Comparison of ENCODE assay signal across 9 mouse cellular contexts in genomic region chr3:33800513-33800820, GRCm38 (mm10). TPM values are rescaled to one million over a fixed set of nuclear protein-coding genes. Genes with fewer than 3 reads are reported as not detected.
DNase-seq lines count a peak whose midpoint lies in the region; ATAC-seq and TF ChIP-seq lines count a peak whose summit lies in the region.
"Had no signal": no experiment of that assay in that cellular context is flagged by ENCODE, and none has a peak within 500 bp of the region (broad histone marks: within the 10 kb centered on the region; RNA-seq: fewer than 3 reads in every experiment).

No protein-coding gene starts in this region.

- 0% methylated on average over 16 of the region's 16 CpGs for WGBS in heart, embryonic 12.5 days
- under 1% methylated on average over 16 of the region's 16 CpGs for WGBS in forebrain, embryonic 16.5 days
- 3% methylated on average over 15 of the region's 16 CpGs for WGBS in macrophage (ENCODE audit: missing documents)

- H3K27ac ChIP-seq in heart, embryonic 12.5 days (ENCODE audit: poor library complexity, severe bottlenecking), result peak overlapping the region; percentile 99
- peak overlapping the region; percentile 69 for H3K27ac ChIP-seq in ES-E14 (ENCODE audit: insufficient read depth, low read depth, low read length, poor library complexity, severe bottlenecking)
- peak overlapping the region; percentile 100 for H3K27ac ChIP-seq in forebrain, embryonic 16.5 days (ENCODE audit: low read length)
- 0 out of 2 replicates have a peak overlapping the region, but pooled peaks have one; percentile 31 for H3K27ac ChIP-seq in macrophage

- peak overlapping the region; percentile 97 for H3K4me3 ChIP-seq in heart, embryonic 12.5 days
- H3K4me3 ChIP-seq in ES-E14 (ENCODE audit: insufficient read depth in 1 of 2, low read depth in 1 of 2, low read length in 2 of 2, poor library complexity in 1 of 2, severe bottlenecking in 1 of 2), result peak overlapping the region; percentile 82 to 86
- peak overlapping the region; percentile 97 for H3K4me3 ChIP-seq in forebrain, embryonic 16.5 days (replicated peaks; ENCODE audit: low read length)
- H3K4me3 ChIP-seq in macrophage (ENCODE audit: inconsistent target), result peak overlapping the region; percentile 75

- H3K9ac ChIP-seq in heart, embryonic 12.5 days, result peak overlapping the region; percentile 95
- peak overlapping the region; percentile 94 for H3K9ac ChIP-seq in ES-E14 (ENCODE audit: insufficient read depth, low read depth, low read length, poor library complexity, severe bottlenecking)
- H3K9ac ChIP-seq in forebrain, embryonic 16.5 days (replicated peaks; ENCODE audit: low read depth, low read length), result peak overlapping the region; percentile 95

- H3K4me2 ChIP-seq in heart, embryonic 12.5 days, result peak overlapping the region; percentile 75
- peak overlapping the region; percentile 79 for H3K4me2 ChIP-seq in forebrain, embryonic 16.5 days (ENCODE audit: low read length)

- intact Hi-C loops in heart, postnatal 10 days (cut with DNase I), result loop anchor here (10.0 kb wide), 1 partner anchor 254 kb away; no protein-coding TSS in a partner anchor

- no peak for DNase-seq in heart, postnatal 10 days
- DNase-seq in ES-E14 (ENCODE audit: low read depth, low spot score), result no peak
- no peak for DNase-seq in cerebellum, adult 18-20 months
- DNase-seq in gastrocnemius, adult 18-20 months (ENCODE audit: low spot score), result no peak
- no peak for DNase-seq in layer of hippocampus, postnatal 25 days (ENCODE audit: extremely low spot score in 1 of 2, low spot score in 1 of 2)

- H3K27me3 ChIP-seq in heart, embryonic 12.5 days (replicated peaks), result no peaks in the 10 kb centered on the region
- no peaks in the 10 kb centered on the region for H3K27me3 ChIP-seq in forebrain, embryonic 16.5 days (replicated peaks; ENCODE audit: control insufficient read depth, insufficient read depth, low read length)

- peaks cover 35% of the 10 kb centered on the region for H3K79me2 ChIP-seq in macrophage (ENCODE audit: inconsistent target)

- in situ Hi-C loops in ES-E14 (cut with MboI; ENCODE audit: low sequenced_read_pairs in 2 of 2, unreplicated experiment in 2 of 2), result no loop called here

- H3K4me1 ChIP-seq in heart, embryonic 12.5 days (replicated peaks), result peaks cover 7% of the 10 kb centered on the region
- peaks cover 0 to 3% of the 10 kb centered on the region in 2 experiments; a peak in 1 of 4 replicates for H3K4me1 ChIP-seq in ES-E14 (ENCODE audit: control insufficient read depth in 2 of 2, insufficient read depth in 2 of 2, low read length in 2 of 2, poor library complexity in 1 of 2)
- peaks cover 16% of the 10 kb centered on the region for H3K4me1 ChIP-seq in forebrain, embryonic 16.5 days (replicated peaks; ENCODE audit: control insufficient read depth, insufficient read depth, low read length)

- peaks cover 12% of the 10 kb centered on the region for H3K36me3 ChIP-seq in heart, embryonic 12.5 days
- H3K36me3 ChIP-seq in ES-E14 (ENCODE audit: control insufficient read depth, insufficient read depth, low read length, poor library complexity, severe bottlenecking) (peaks cover 6% of the 10 kb centered on the region; the same call in 1 of the 2 replicates), macrophage (ENCODE audit: inconsistent target) (peaks cover 24% of the 10 kb centered on the region)
- peaks cover 9% of the 10 kb centered on the region for H3K36me3 ChIP-seq in forebrain, embryonic 16.5 days (ENCODE audit: control insufficient read depth, insufficient read depth)

- no peaks in the 10 kb centered on the region for H3K9me3 ChIP-seq in heart, embryonic 12.5 days (replicated peaks)
- H3K9me3 ChIP-seq in ES-E14 (ENCODE audit: control insufficient read depth, insufficient read depth, low read depth, low read length), result no peaks in the 10 kb centered on the region
- H3K9me3 ChIP-seq in forebrain, embryonic 16.5 days (ENCODE audit: control insufficient read depth, low read length), result no peaks in the 10 kb centered on the region

- 0 out of 2 replicates have a peak, but pooled peaks have one; percentile 1 for ATAC-seq in heart, embryonic 12.5 days (ENCODE audit: insufficient number of reproducible peaks, low FRiP score)
- no peak; the same call in 1 of the 2 replicates for ATAC-seq in forebrain, embryonic 16.5 days

TF ChIP-seq in ES-E14, 5 proteins besides CTCF, POLR2A, EP300 and RAD21:
- TF ChIP-seq MAFK (IDR thresholded peaks at IDR 0.05; ENCODE audit: insufficient read depth, low read depth, low read length), result no peak
- no peak for TF ChIP-seq CHD2 (IDR thresholded peaks at IDR 0.05; ENCODE audit: low read depth, low read length)
- no peak for TF ChIP-seq ZNF384 (IDR thresholded peaks at IDR 0.05; ENCODE audit: low read depth, low read length)
- no peak for TF ChIP-seq ZC3H11A (IDR thresholded peaks at IDR 0.05; ENCODE audit: borderline replicate concordance, low read depth, low read length)
- no peak for TF ChIP-seq HCFC1 (IDR thresholded peaks at IDR 0.05; ENCODE audit: borderline replicate concordance, insufficient read depth, low read length)

RNA-seq across cellular contexts. Expression of gene Ttc14, which starts 0.8 kb away (rescaled TPM):
- 51.4 and 58.7 TPM in 2 replicates for polyA plus RNA-seq in heart, embryonic 12.5 days (2016; fragmentation: Nextera tagmentation; extraction: Ambion mirVana)
- total RNA-seq in heart, postnatal 10 days (2021), result 10 to 100 TPM; 27.2 to 28.9 TPM
- 44.1 and 57.2 TPM in 2 replicates for total RNA-seq in ES-E14 (2012; rRNA removed)
- polyA plus RNA-seq in forebrain, embryonic 16.5 days (2015; fragmentation: Nextera tagmentation; extraction: Ambion mirVana), result 73.3 and 75.6 TPM in 2 replicates
- 100 to 1,000 TPM; 169 to 364 (median 283) TPM for total RNA-seq in macrophage (2018; cell fraction: chromatin; rRNA removed)
- total RNA-seq in macrophage (2018; cell fraction: cytosol; rRNA removed), result 10 to 100 TPM; 11.6 to 33.3 (median 16.8) TPM
- total RNA-seq in macrophage (2018; cell fraction: nucleus; rRNA removed), result 100 to 1,000 TPM; 115 to 235 (median 160) TPM
- polyA plus RNA-seq in macrophage (2018), result 21.2 to 24.7 TPM (median 22.8 TPM) in 3 replicates
- total RNA-seq in gastrocnemius, adult 18-20 months (2021), result 1 to 10 TPM; 8.2 to 9.4 TPM
- 10 to 100 TPM; 68.1 to 94.9 TPM for total RNA-seq in layer of hippocampus, postnatal 25 days (2021)

RNA-seq across cellular contexts. Expression of gene Ccdc39, which starts 43.6 kb away (rescaled TPM):
- 0.54 and 1.1 TPM in 2 replicates for polyA plus RNA-seq in heart, embryonic 12.5 days (2016; fragmentation: Nextera tagmentation; extraction: Ambion mirVana)
- under 1 TPM; 0.10 to 0.22 TPM for total RNA-seq in heart, postnatal 10 days (2021)
- 1.2 and 3.1 TPM in 2 replicates for total RNA-seq in ES-E14 (2012; rRNA removed)
- 16.6 and 17.1 TPM in 2 replicates for polyA plus RNA-seq in forebrain, embryonic 16.5 days (2015; fragmentation: Nextera tagmentation; extraction: Ambion mirVana)
- total RNA-seq in macrophage (2018; cell fraction: chromatin; rRNA removed), result 1 to 10 TPM in 18 of 26 experiments, under 1 TPM in 8; 0.34 to 3.8 (median 1.2) TPM
- total RNA-seq in macrophage (2018; cell fraction: cytosol; rRNA removed), result under 1 TPM in 25 of 26 experiments, not detected in 1; 0.03 to 0.54 (median 0.14) TPM
- total RNA-seq in macrophage (2018; cell fraction: nucleus; rRNA removed), result 1 to 10 TPM in 14 of 26 experiments, under 1 TPM in 12; 0.23 to 2.5 (median 1.0) TPM
- polyA plus RNA-seq in macrophage (2018), result 0.18 to 0.26 TPM in 2 of 3 replicates, not detected in the other
- under 1 TPM; 0.11 to 0.24 TPM for total RNA-seq in gastrocnemius, adult 18-20 months (2021)
- 10 to 100 TPM; 20.9 to 36.2 TPM for total RNA-seq in layer of hippocampus, postnatal 25 days (2021)
- total RNA-seq: neutrophil, adult 5-6 weeks had no signal

Comparison
In these comparisons a context has a peak if more than half of its experiments do, and no peak if none do; other contexts are left out.
1. H3K27ac ChIP-seq: peak in every context shown above with its lines; median percentile 100 in forebrain, embryonic 16.5 days; 99 in heart, embryonic 12.5 days; 69 in ES-E14; 31 in macrophage.